ENCODE assay signal across 9 mouse cellular contexts in genomic region chr1:191223930-191224301, GRCm38 (mm10). TPM values are rescaled to one million over a fixed set of nuclear protein-coding genes. Genes with fewer than 3 reads are reported as not detected.
DNase-seq lines count a peak whose midpoint lies in the region; ATAC-seq and TF ChIP-seq lines count a peak whose summit lies in the region.
"Had no signal": no experiment of that assay in that cellular context is flagged by ENCODE, and none has a peak within 500 bp of the region (broad histone marks: within the 10 kb centered on the region; RNA-seq: fewer than 3 reads in every experiment).

No protein-coding gene starts in this region.

- peaks cover 8% of the 10 kb centered on the region for H3K4me1 ChIP-seq in heart, adult 2 months (ENCODE audit: control insufficient read depth, insufficient read depth, low read length)
- H3K4me1 ChIP-seq in E14TG2a.4 (replicated peaks; ENCODE audit: low read depth, low read length) = peaks cover 18% of the 10 kb centered on the region
- H3K4me1 ChIP-seq in forebrain, embryonic 12.5 days = peaks cover 20% of the 10 kb centered on the region
- peaks cover 12% of the 10 kb centered on the region for H3K4me1 ChIP-seq in liver, embryonic 11.5 days (replicated peaks; ENCODE audit: control insufficient read depth, insufficient read depth, low read length)
- peaks cover 9% of the 10 kb centered on the region for H3K4me1 ChIP-seq in stomach, embryonic 15.5 days

- peak; percentile 80 for ATAC-seq in forebrain, embryonic 12.5 days (ENCODE audit: low FRiP score)
- ATAC-seq in liver, embryonic 11.5 days (replicated peaks; ENCODE audit: low FRiP score) = peak; percentile 78
- ATAC-seq in stomach, embryonic 15.5 days (ENCODE audit: insufficient read depth, low FRiP score, low read depth) = peak; percentile 79

- peak overlapping the region; percentile 73 for H3K4me3 ChIP-seq in heart, adult 2 months
- H3K4me3 ChIP-seq in E14TG2a.4 (replicated peaks; ENCODE audit: low read length) = peak overlapping the region; percentile 82
- H3K4me3 ChIP-seq in forebrain, embryonic 12.5 days (replicated peaks) = peak overlapping the region; percentile 76
- H3K4me3 ChIP-seq in liver, embryonic 11.5 days (ENCODE audit: low read depth, low read length) = peak overlapping the region; percentile 81
- peak overlapping the region; percentile 70 for H3K4me3 ChIP-seq in stomach, embryonic 15.5 days (replicated peaks)

- H3K27ac ChIP-seq in heart, adult 2 months = peak overlapping the region; percentile 93
- no peak overlapping the region for H3K27ac ChIP-seq in forebrain, embryonic 12.5 days
- no peak overlapping the region; the same call in 1 of the 2 replicates for H3K27ac ChIP-seq in liver, embryonic 11.5 days (ENCODE audit: low read depth, low read length)
- H3K27ac ChIP-seq in stomach, embryonic 15.5 days = peak overlapping the region; percentile 51; the same call in 1 of the 2 replicates

- intact Hi-C loops in heart, adult 2 months (cut with DNase I) = loop anchor here (1.0 to 10.0 kb wide), 2 partner anchors 41 to 171 kb away; no protein-coding TSS in a partner anchor

- H3K9me3 ChIP-seq in E14TG2a.4 (ENCODE audit: low read length) = no peaks in the 10 kb centered on the region
- H3K9me3 ChIP-seq in forebrain, embryonic 12.5 days = no peaks in the 10 kb centered on the region
- H3K9me3 ChIP-seq in liver, embryonic 11.5 days (ENCODE audit: control insufficient read depth, low read length) = no peaks in the 10 kb centered on the region
- no peaks in the 10 kb centered on the region for H3K9me3 ChIP-seq in stomach, embryonic 15.5 days

- H3K4me2 ChIP-seq in forebrain, embryonic 12.5 days = peak overlapping the region; percentile 95
- peak overlapping the region; percentile 100 for H3K4me2 ChIP-seq in liver, embryonic 11.5 days
- H3K4me2 ChIP-seq in stomach, embryonic 15.5 days = peak overlapping the region; percentile 90

- H3K27me3 ChIP-seq in heart, adult 2 months (ENCODE audit: control insufficient read depth, insufficient read depth, low read length) = no peaks in the 10 kb centered on the region
- peaks cover 43% of the 10 kb centered on the region for H3K27me3 ChIP-seq in E14TG2a.4 (ENCODE audit: insufficient read depth, low read length)
- H3K27me3 ChIP-seq in forebrain, embryonic 12.5 days = peaks cover 7% of the 10 kb centered on the region; the same call in 1 of the 2 replicates
- peaks cover 5% of the 10 kb centered on the region for H3K27me3 ChIP-seq in liver, embryonic 11.5 days (replicated peaks; ENCODE audit: control insufficient read depth, insufficient read depth, low read length)
- H3K27me3 ChIP-seq in stomach, embryonic 15.5 days (replicated peaks) = no peaks in the 10 kb centered on the region

- no peak for TF ChIP-seq CTCF in heart, adult 2 months (IDR thresholded peaks at IDR 0.05)
- no peak for TF ChIP-seq CTCF in E14TG2a.4 (conservative IDR thresholded peaks at IDR 0.05; ENCODE audit: low read length)

- no peak for TF ChIP-seq EP300 in heart, adult 2 months (IDR thresholded peaks at IDR 0.05; ENCODE audit: insufficient read depth, low read depth, low read length)

- 30% methylated on average over 10 of the region's 10 CpGs for WGBS in heart, adult 2 months
- WGBS in forebrain, embryonic 12.5 days = 58% methylated on average over 10 of the region's 10 CpGs
- 58% methylated on average over 10 of the region's 10 CpGs for WGBS in liver, embryonic 11.5 days
- 52% methylated on average over 10 of the region's 10 CpGs for WGBS in stomach, embryonic 15.5 days

- H3K36me3 ChIP-seq in heart, adult 2 months (ENCODE audit: control insufficient read depth, insufficient read depth, low read length) = no peaks in the 10 kb centered on the region
- no peaks in the 10 kb centered on the region for H3K36me3 ChIP-seq in E14TG2a.4 (ENCODE audit: insufficient read depth, low read length)
- no peaks in the 10 kb centered on the region for H3K36me3 ChIP-seq in forebrain, embryonic 12.5 days (replicated peaks)
- H3K36me3 ChIP-seq in liver, embryonic 11.5 days (ENCODE audit: control insufficient read depth, insufficient read depth, low read length) = no peaks in the 10 kb centered on the region
- no peaks in the 10 kb centered on the region for H3K36me3 ChIP-seq in stomach, embryonic 15.5 days

- H3K9ac ChIP-seq in heart, adult 2 months (ENCODE audit: low read depth, low read length) = peak overlapping the region; percentile 61
- H3K9ac ChIP-seq in forebrain, embryonic 12.5 days = peak overlapping the region; percentile 75
- H3K9ac ChIP-seq in liver, embryonic 11.5 days (ENCODE audit: low read depth, low read length) = peak overlapping the region; percentile 81
- no peak overlapping the region for H3K9ac ChIP-seq in stomach, embryonic 15.5 days

- no peak for DNase-seq in heart, adult 2 months
- DNase-seq in heart, adult 11 months = no peak
- DNase-seq in liver, embryonic 11.5 days (ENCODE audit: low spot score) = no peak
- DNase-seq in cerebellum, postnatal 25 days = no peak
- DNase-seq in urinary bladder, postnatal 25 days (ENCODE audit: low spot score) = no peak

- TF ChIP-seq POLR2A in heart, adult 2 months (IDR thresholded peaks at IDR 0.05; ENCODE audit: insufficient read depth, low read depth, low read length) = no peak

- H3K79me2 ChIP-seq in heart, adult 2 months (replicated peaks; ENCODE audit: control insufficient read depth, insufficient read depth, low read length) = no peaks in the 10 kb centered on the region

RNA-seq across cellular contexts. Expression of gene Atf3, which starts 6.1 kb away (rescaled TPM):
- total RNA-seq in heart, adult 2 months (2021) = 10 to 100 TPM; 11.0 to 11.5 TPM
- polyA plus RNA-seq in heart, adult 2 months (2012; rRNA removed) = 3.6 and 7.1 TPM in 2 replicates
- 0.96 and 1.7 TPM in 2 replicates for polyA plus RNA-seq in forebrain, embryonic 12.5 days (2016; fragmentation: Nextera tagmentation; extraction: Ambion mirVana)
- 3.1 and 3.6 TPM in 2 replicates for polyA plus RNA-seq in liver, embryonic 11.5 days (2014; fragmentation: Nextera tagmentation; extraction: Ambion mirVana)
- 4.2 and 4.4 TPM in 2 replicates for polyA plus RNA-seq in stomach, embryonic 15.5 days (2015; fragmentation: Nextera tagmentation; extraction: Ambion mirVana)

RNA-seq across cellular contexts. Expression of gene Fam71a, which starts 59.3 kb away (rescaled TPM):
- total RNA-seq in heart, adult 2 months (2021) = not detected
- polyA plus RNA-seq in heart, adult 2 months (2012; rRNA removed) = not detected in 2 replicates
- not detected in 2 replicates for polyA plus RNA-seq in forebrain, embryonic 12.5 days (2016; fragmentation: Nextera tagmentation; extraction: Ambion mirVana)
- not detected in 2 replicates for polyA plus RNA-seq in liver, embryonic 11.5 days (2014; fragmentation: Nextera tagmentation; extraction: Ambion mirVana)
- not detected in 2 replicates for polyA plus RNA-seq in stomach, embryonic 15.5 days (2015; fragmentation: Nextera tagmentation; extraction: Ambion mirVana)
- total RNA-seq: left cerebral cortex, adult 18-20 months had no signal

Comparison
In these comparisons a context has a peak if more than half of its experiments do, and no peak if none do; other contexts are left out.
1. H3K27ac ChIP-seq: peak in heart, adult 2 months (single experiment) and stomach, embryonic 15.5 days (single experiment); none in forebrain, embryonic 12.5 days (single experiment) and liver, embryonic 11.5 days (single experiment).
2. Peak in every context shown above with its lines, with median percentiles within 50 percentile points of each other: H3K4me3 ChIP-seq, ATAC-seq and H3K4me2 ChIP-seq.